Mouse (Mus musculus) left cerebral cortex, postnatal 10 days (tissue): ENCODE data around the gene Haus5. TPM values are rescaled to one million over a fixed set of nuclear protein-coding genes. Genes with fewer than 3 reads are reported as not detected.
A peak's percentile ranks its signal among the peaks of the same experiment; 100 is the strongest.

Experiments used
- DNase-seq, 2 experiments: peaks; one replicate each; pipeline ENCODE4 v3.0.0; 2021 to 2022; ENCODE audit warnings: low spot score in 2 of 2, mixed read lengths in 1 of 2; ENCODE audit errors: extremely low spot score in 1 of 2
- intact Hi-C: fragments of 180-260 bp; cut with DNase I; formaldehyde crosslinking; loops from one replicate; pipeline ENCODE4 v1.15.1; 2025
- total RNA-seq, 2 experiments: library from RNA; stranded (reverse); gene quantifications; 2 replicates each; pipeline ENCODE4 v1.2.3; 2021

Haus5 gene
- total RNA-seq, 2 experiments from 2014 or later = 7.1 to 7.3 TPM

GRCm38 (mm10) chr7:30633762-30634412 lies 30.9 kb downstream of the Haus5 start:
- intact Hi-C loops = no loop called here
- DNase-seq = no peak

GRCm38 (mm10) chr7:30629013-30629412 lies 35.8 kb downstream of the Haus5 start:
- DNase-seq = no peak
- intact Hi-C loops = no loop called here

- DNase-seq = no peak
- intact Hi-C loops = no loop called here
Measured at GRCm38 (mm10) chr7:30626647-30627046, 38.1 kb downstream of the Haus5 start.

- DNase-seq = peak; percentile 83 to 93
- intact Hi-C loops = no loop called here
Measured at GRCm38 (mm10) chr7:30625530-30626384, 39.0 kb downstream of the Haus5 start, which contains the start of gene Cox6b1. Gene Cox6b1 (minus strand): TSS chr7:30626151.

- intact Hi-C loops = no loop called here
- DNase-seq = no peak
Measured at GRCm38 (mm10) chr7:30619202-30619601, 45.6 kb downstream of the Haus5 start.

GRCm38 (mm10) chr7:30618658-30619057 lies 46.1 kb downstream of the Haus5 start:
- no peak for DNase-seq
- intact Hi-C loops = no loop called here

GRCm38 (mm10) chr7:30615049-30615760 lies 49.6 kb downstream of the Haus5 start:
- intact Hi-C loops = no loop called here
- DNase-seq = no peak

GRCm38 (mm10) chr7:30614454-30614853 lies 50.3 kb downstream of the Haus5 start:
- no peak for DNase-seq
- intact Hi-C loops = no loop called here

- intact Hi-C loops = no loop called here
- peak; percentile 39 to 54 for DNase-seq
Measured at GRCm38 (mm10) chr7:30613529-30614112, 51.2 kb downstream of the Haus5 start.

- intact Hi-C loops = no loop called here
- no peak for DNase-seq
Measured at GRCm38 (mm10) chr7:30612654-30613402, 52.0 kb downstream of the Haus5 start, which contains the start of gene Upk1a. Gene Upk1a (minus strand): TSS chr7:30612847.

- intact Hi-C loops = no loop called here
- DNase-seq = no peak
Measured at GRCm38 (mm10) chr7:30610043-30610442, 54.8 kb downstream of the Haus5 start.

- DNase-seq = no peak
- intact Hi-C loops = no loop called here
Measured at GRCm38 (mm10) chr7:30608476-30608875, 56.3 kb downstream of the Haus5 start.

- DNase-seq = peak in 1 of 2 experiments; percentile 74
Measured at GRCm38 (mm10) chr7:30607706-30608309, 57.0 kb downstream of the Haus5 start.

GRCm38 (mm10) chr7:30604944-30605343 lies 59.9 kb downstream of the Haus5 start:
- DNase-seq = no peak
- intact Hi-C loops = no loop called here

More at GRCm38 (mm10) chr7:30607706-30608309, 57.0 kb downstream of the Haus5 start:
- intact Hi-C loops = no loop called here

- intact Hi-C loops = no loop called here
- no peak for DNase-seq
Measured at GRCm38 (mm10) chr7:30604424-30604823, 60.4 kb downstream of the Haus5 start.
